Mouse (Mus musculus) thymus, postnatal 4 days (tissue): ENCODE measurements around the gene Hyal3.

Experiments used
- DNase-seq: peaks from one replicate; pipeline ENCODE4 v3.0.0; 2021

Hyal3 gene

GRCm38 (mm10) chr9:107580501-107581317 is at the start of gene Hyal3:
Hyal3 (plus strand) TSS chr9:107580818.
- peak; percentile 85 for DNase-seq

- peak; percentile 87 for DNase-seq
These were observed 46.7 kb upstream of the Hyal3 start, which contains the start of gene Tmem115 for GRCm38 (mm10) chr9:107533791-107534407. Tmem115 (plus strand) TSS chr9:107533945.

GRCm38 (mm10) chr9:107534408-107535202 is 46.0 kb upstream of the Hyal3 start:
- DNase-seq: peak; percentile 57

- DNase-seq: no peak
These were observed 42.4 kb upstream of the Hyal3 start for GRCm38 (mm10) chr9:107538231-107538630.

- DNase-seq: no peak
These were observed 41.9 kb upstream of the Hyal3 start for GRCm38 (mm10) chr9:107538711-107539110.

GRCm38 (mm10) chr9:107539940-107540339 is 40.7 kb upstream of the Hyal3 start:
- DNase-seq: no peak

- DNase-seq: no peak
These were observed 40.2 kb upstream of the Hyal3 start for GRCm38 (mm10) chr9:107540420-107540819.

- DNase-seq: no peak
These were observed 39.6 kb upstream of the Hyal3 start for GRCm38 (mm10) chr9:107541005-107541404.

- DNase-seq: peak; percentile 98
These were observed 38.9 kb upstream of the Hyal3 start, which contains the start of the genes Cyb561d2 and Nprl2 for GRCm38 (mm10) chr9:107541474-107542351. Cyb561d2 (minus strand) TSS chr9:107542193. Nprl2 (plus strand) TSS chr9:107542226.

GRCm38 (mm10) chr9:107542352-107542686 is 38.3 kb upstream of the Hyal3 start:
- no peak for DNase-seq

GRCm38 (mm10) chr9:107542721-107543120 is 37.9 kb upstream of the Hyal3 start:
- DNase-seq: no peak

GRCm38 (mm10) chr9:107543299-107543698 is 37.3 kb upstream of the Hyal3 start:
- no peak for DNase-seq

- no peak for DNase-seq
These were observed 36.4 kb upstream of the Hyal3 start for GRCm38 (mm10) chr9:107544196-107544700.

- DNase-seq: no peak
These were observed 35.9 kb upstream of the Hyal3 start for GRCm38 (mm10) chr9:107544729-107545128.

GRCm38 (mm10) chr9:107545199-107545598 is 35.4 kb upstream of the Hyal3 start:
- no peak for DNase-seq

GRCm38 (mm10) chr9:107545602-107546001 is 35.0 kb upstream of the Hyal3 start:
- peak; percentile 89 for DNase-seq

GRCm38 (mm10) chr9:107547026-107547425 is 33.6 kb upstream of the Hyal3 start, which contains the start of gene Zmynd10:
Zmynd10 (plus strand) TSS chr9:107547298.
- peak; percentile 95 for DNase-seq

- DNase-seq: no peak
These were observed 32.7 kb upstream of the Hyal3 start for GRCm38 (mm10) chr9:107547957-107548356.

- no peak for DNase-seq
These were observed 31.8 kb upstream of the Hyal3 start for GRCm38 (mm10) chr9:107548820-107549219.

GRCm38 (mm10) chr9:107549297-107550074 is 31.1 kb upstream of the Hyal3 start:
- DNase-seq: no peak

GRCm38 (mm10) chr9:107550491-107551116 is 30.0 kb upstream of the Hyal3 start:
- DNase-seq: no peak
